Mouse (Mus musculus): ENCODE data around the gene Slc6a1. TPM values are rescaled to one million over a fixed set of nuclear protein-coding genes. Genes with fewer than 3 reads are reported as not detected.
"Not testable (repeated sequence)": the region's sequence is repeated elsewhere in the genome, so short reads cannot be mapped to it uniquely, and the experiment has no call there.

The Slc6a1 gene
- polyA plus RNA-seq, 1 experiment from 2014 or later, result 0.14 TPM

- Histone ChIP-seq H3K4me3 (replicated peaks) (no peak overlapping the region), H3K27ac (peak overlapping the region; percentile 49; the same call in 1 of the 2 replicates), H3K9ac (no peak overlapping the region), H3K27me3 (peaks cover 5% of the 10 kb centered on the region; the same call in 1 of the 2 replicates), H3K4me1 (peaks cover 18% of the 10 kb centered on the region), H3K36me3 (no peaks in the 10 kb centered on the region), H3K9me3 (replicated peaks) (no peaks in the 10 kb centered on the region), H3K4me2 (no peak overlapping the region)
- ATAC-seq (replicated peaks; ENCODE audit: low FRiP score), result peak; percentile 77
- 16% methylated on average over 11 of the region's 11 CpGs for WGBS
Observed at GRCm38 (mm10) chr6:114336128-114336943, 53.9 kb downstream of the Slc6a1 start.

- 14% methylated on average over 1 of the region's 1 CpGs for WGBS
- ATAC-seq (replicated peaks; ENCODE audit: low FRiP score), result no peak
Observed at GRCm38 (mm10) chr6:114336944-114337215, 54.4 kb downstream of the Slc6a1 start.

GRCm38 (mm10) chr6:114341381-114341780, 58.9 kb downstream of the Slc6a1 start:
- H3K9me3 ChIP-seq (replicated peaks); H3K36me3 ChIP-seq; H3K4me3 ChIP-seq (replicated peaks); ATAC-seq (replicated peaks; ENCODE audit: low FRiP score); H3K4me2 ChIP-seq; H3K9ac ChIP-seq; H3K27ac ChIP-seq: not testable (repeated sequence)
- Histone ChIP-seq H3K4me1 (peaks cover 11% of the 10 kb centered on the region), H3K27me3 (peaks cover 14% of the 10 kb centered on the region)

More at GRCm38 (mm10) chr6:114336944-114337215, 54.4 kb downstream of the Slc6a1 start:
- no peaks in the 10 kb centered on the region for H3K36me3 ChIP-seq
- H3K4me2 ChIP-seq, result no peak overlapping the region
- H3K9ac ChIP-seq, result no peak overlapping the region
- H3K9me3 ChIP-seq (replicated peaks), result no peaks in the 10 kb centered on the region
- H3K27me3 ChIP-seq, result peaks cover 5% of the 10 kb centered on the region; the same call in 1 of the 2 replicates
- H3K4me3 ChIP-seq (replicated peaks), result no peak overlapping the region
- H3K4me1 ChIP-seq, result peaks cover 18% of the 10 kb centered on the region
- H3K27ac ChIP-seq, result 0 out of 2 replicates have a peak overlapping the region, but pooled peaks have one; percentile 18

- Histone ChIP-seq H3K4me3 (replicated peaks) (no peak overlapping the region), H3K4me1 (peaks cover 10% of the 10 kb centered on the region), H3K9me3 (replicated peaks) (no peaks in the 10 kb centered on the region), H3K9ac (no peak overlapping the region), H3K36me3 (no peaks in the 10 kb centered on the region), H3K4me2 (no peak overlapping the region), H3K27me3 (peaks cover 14% of the 10 kb centered on the region), H3K27ac (no peak overlapping the region)
- ATAC-seq (replicated peaks; ENCODE audit: low FRiP score), result no peak
- WGBS, result 8% methylated on average over 3 of the region's 3 CpGs
Observed at GRCm38 (mm10) chr6:114343740-114344139, 61.3 kb downstream of the Slc6a1 start.

- 36% methylated on average over 4 of the region's 4 CpGs for WGBS
- Histone ChIP-seq H3K4me1 (peaks cover 12% of the 10 kb centered on the region), H3K4me2 (no peak overlapping the region), H3K27ac (no peak overlapping the region), H3K9ac (no peak overlapping the region), H3K9me3 (replicated peaks) (no peaks in the 10 kb centered on the region), H3K4me3 (replicated peaks) (no peak overlapping the region), H3K27me3 (peaks cover 14% of the 10 kb centered on the region), H3K36me3 (no peaks in the 10 kb centered on the region)
- no peak for ATAC-seq (replicated peaks; ENCODE audit: low FRiP score)
Observed at GRCm38 (mm10) chr6:114345156-114345555, 62.7 kb downstream of the Slc6a1 start.

- WGBS, result 38% methylated on average over 13 of the region's 13 CpGs
- ATAC-seq (replicated peaks; ENCODE audit: low FRiP score), result peak; percentile 87
- no peak overlapping the region for H3K4me3 ChIP-seq (replicated peaks)
Observed at GRCm38 (mm10) chr6:114347831-114348754, 65.7 kb downstream of the Slc6a1 start.

GRCm38 (mm10) chr6:114354635-114355034, 72.2 kb downstream of the Slc6a1 start:
- Histone ChIP-seq H3K4me1 (0 out of 2 replicates have a peak, but pooled peaks cover 3% of the 10 kb centered on the region), H3K4me2 (no peak overlapping the region), H3K27ac (no peak overlapping the region), H3K36me3 (no peaks in the 10 kb centered on the region), H3K27me3 (no peaks in the 10 kb centered on the region), H3K4me3 (replicated peaks) (no peak overlapping the region), H3K9ac (no peak overlapping the region), H3K9me3 (replicated peaks) (no peaks in the 10 kb centered on the region)
- WGBS, result 64% methylated on average over 4 of the region's 4 CpGs
- no peak for ATAC-seq (replicated peaks; ENCODE audit: low FRiP score)

More at GRCm38 (mm10) chr6:114347831-114348754, 65.7 kb downstream of the Slc6a1 start:
- peaks cover 12% of the 10 kb centered on the region for H3K4me1 ChIP-seq
- no peaks in the 10 kb centered on the region for H3K36me3 ChIP-seq
- no peak overlapping the region for H3K4me2 ChIP-seq
- no peak overlapping the region for H3K9ac ChIP-seq
- H3K27me3 ChIP-seq, result peaks cover 14% of the 10 kb centered on the region
- no peak overlapping the region for H3K27ac ChIP-seq
- no peaks in the 10 kb centered on the region for H3K9me3 ChIP-seq (replicated peaks)

GRCm38 (mm10) chr6:114358171-114358570, 75.7 kb downstream of the Slc6a1 start:
- no peaks in the 10 kb centered on the region for H3K36me3 ChIP-seq
- no peak for ATAC-seq (replicated peaks; ENCODE audit: low FRiP score)
- 59% methylated on average over 3 of the region's 3 CpGs for WGBS
- H3K4me3 ChIP-seq (replicated peaks), result no peak overlapping the region
- H3K4me1 ChIP-seq, result 0 out of 2 replicates have a peak, but pooled peaks cover 3% of the 10 kb centered on the region
- H3K27me3 ChIP-seq, result no peaks in the 10 kb centered on the region
- H3K27ac ChIP-seq, result no peak overlapping the region
- H3K9ac ChIP-seq, result no peak overlapping the region
- H3K9me3 ChIP-seq (replicated peaks), result no peaks in the 10 kb centered on the region
- H3K4me2 ChIP-seq, result no peak overlapping the region

GRCm38 (mm10) chr6:114362355-114362754, 79.9 kb downstream of the Slc6a1 start:
- no peak for ATAC-seq (replicated peaks; ENCODE audit: low FRiP score)

GRCm38 (mm10) chr6:114363740-114364139, 81.3 kb downstream of the Slc6a1 start:
- WGBS, result 86% methylated on average over 8 of the region's 8 CpGs
- H3K36me3 ChIP-seq, result no peaks in the 10 kb centered on the region
- no peak overlapping the region for H3K4me3 ChIP-seq (replicated peaks)
- no peak for ATAC-seq (replicated peaks; ENCODE audit: low FRiP score)
- no peak overlapping the region for H3K9ac ChIP-seq
- H3K27ac ChIP-seq, result no peak overlapping the region
- no peaks in the 10 kb centered on the region for H3K9me3 ChIP-seq (replicated peaks)
- H3K4me1 ChIP-seq, result no peaks in the 10 kb centered on the region
- H3K4me2 ChIP-seq, result no peak overlapping the region
- no peaks in the 10 kb centered on the region for H3K27me3 ChIP-seq

More at GRCm38 (mm10) chr6:114362355-114362754, 79.9 kb downstream of the Slc6a1 start:
- Histone ChIP-seq H3K27me3 (no peaks in the 10 kb centered on the region), H3K9me3 (replicated peaks) (no peaks in the 10 kb centered on the region), H3K4me3 (replicated peaks) (no peak overlapping the region), H3K4me2 (no peak overlapping the region), H3K9ac (no peak overlapping the region), H3K27ac (no peak overlapping the region), H3K4me1 (0 out of 2 replicates have a peak, but pooled peaks cover 3% of the 10 kb centered on the region), H3K36me3 (no peaks in the 10 kb centered on the region)
- 75% methylated on average over 4 of the region's 4 CpGs for WGBS

GRCm38 (mm10) chr6:114364734-114365133, 82.3 kb downstream of the Slc6a1 start:
- Histone ChIP-seq H3K9ac (no peak overlapping the region), H3K4me2 (no peak overlapping the region), H3K9me3 (replicated peaks) (no peaks in the 10 kb centered on the region), H3K27me3 (no peaks in the 10 kb centered on the region), H3K27ac (no peak overlapping the region), H3K36me3 (no peaks in the 10 kb centered on the region), H3K4me1 (no peaks in the 10 kb centered on the region), H3K4me3 (replicated peaks) (no peak overlapping the region)
- ATAC-seq (replicated peaks; ENCODE audit: low FRiP score), result no peak
- 82% methylated on average over 5 of the region's 5 CpGs for WGBS

- Histone ChIP-seq H3K9ac (no peak overlapping the region), H3K27ac (no peak overlapping the region), H3K27me3 (no peaks in the 10 kb centered on the region), H3K4me3 (replicated peaks) (no peak overlapping the region), H3K36me3 (no peaks in the 10 kb centered on the region), H3K4me1 (no peaks in the 10 kb centered on the region), H3K9me3 (replicated peaks) (no peaks in the 10 kb centered on the region), H3K4me2 (no peak overlapping the region)
- WGBS, result 62% methylated on average over 5 of the region's 5 CpGs
- no peak for ATAC-seq (replicated peaks; ENCODE audit: low FRiP score)
Observed at GRCm38 (mm10) chr6:114366191-114366590, 83.8 kb downstream of the Slc6a1 start.

All from kidney, embryonic 15.5 days (tissue).